Mouse (Mus musculus) MEL (cell line): ENCODE results near the gene Cacna1f. TPM values are rescaled to one million over a fixed set of nuclear protein-coding genes. Genes with fewer than 3 reads are reported as not detected.

Source experiments
- DNase-seq: peaks from one replicate; pipeline ENCODE4 v3.0.0; 2011; ENCODE audit warnings: low read depth, low spot score
- H3K27ac ChIP-seq: 2 replicates; pipeline ENCODE4 v1.5.1; 2012; ENCODE audit warnings: low read depth, mild to moderate bottlenecking, control low read depth, low read length, moderate library complexity; ENCODE audit not compliant: control insufficient read depth
- H3K27me3 ChIP-seq, 2 experiments: fragments of 150-350 bp in 1 of 2; sonication (generic) in 1 of 2; 2 replicates each; pipeline ENCODE4 v1.6.1; 2012; ENCODE audit warnings: low read length in 2 of 2, mild to moderate bottlenecking in 2 of 2, improper control_type of control experiment in 1 of 2, moderate library complexity in 1 of 2; ENCODE audit not compliant: insufficient read depth in 2 of 2, control insufficient read depth in 1 of 2
- H3K36me3 ChIP-seq, 2 experiments: 2 replicates each; pipeline ENCODE4 v1.6.1; 2012 to 2014; ENCODE audit warnings: low read length in 2 of 2, improper control_type of control experiment in 1 of 2, inconsistent platforms in 1 of 2, mild to moderate bottlenecking in 1 of 2; ENCODE audit not compliant: insufficient read depth in 2 of 2, control insufficient read depth in 1 of 2
- H3K4me1 ChIP-seq, 2 experiments: fragments of 150-350 bp in 1 of 2; sonication (generic) in 1 of 2; 2 replicates each; pipeline ENCODE4 v1.6.1; 2012; ENCODE audit warnings: low read length in 2 of 2, improper control_type of control experiment in 1 of 2, mild to moderate bottlenecking in 1 of 2; ENCODE audit not compliant: insufficient read depth in 2 of 2, control insufficient read depth in 1 of 2
- H3K4me3 ChIP-seq, 2 experiments: fragments of 150-350 bp in 1 of 2; sonication (generic) in 1 of 2; 2 replicates each; pipeline ENCODE4 v1.5.1; 2012; ENCODE audit warnings: low read depth in 2 of 2, low read length in 2 of 2, mild to moderate bottlenecking in 2 of 2, moderate library complexity in 2 of 2, control low read depth in 1 of 2, improper control_type of control experiment in 1 of 2; ENCODE audit not compliant: control insufficient read depth in 1 of 2, insufficient read depth in 1 of 2
- H3K79me2 ChIP-seq: 2 replicates; pipeline ENCODE4 v1.6.1; 2012; ENCODE audit warnings: mild to moderate bottlenecking, low read length, moderate library complexity; ENCODE audit not compliant: control insufficient read depth, poor library complexity, insufficient read depth
- H3K9ac ChIP-seq: 2 replicates; pipeline ENCODE4 v1.6.1; 2012; ENCODE audit warnings: low read depth, mild to moderate bottlenecking, control low read depth, low read length, moderate library complexity; ENCODE audit not compliant: control insufficient read depth, poor library complexity, severe bottlenecking
- H3K9me3 ChIP-seq: fragments of 150-350 bp; sonication (generic); replicated peaks from 2 replicates; pipeline ENCODE4 v1.6.1; 2012; ENCODE audit warnings: mild to moderate bottlenecking, low read length, improper control_type of control experiment, moderate library complexity; ENCODE audit not compliant: insufficient read depth
- BHLHE40 ChIP-seq: IDR thresholded peaks from 2 replicates; pipeline ENCODE4 v1.6.1; 2012; ENCODE audit warnings: low read depth, mild to moderate bottlenecking, inconsistent platforms, low read length, improper control_type of control experiment, borderline replicate concordance
- CHD2 ChIP-seq: IDR thresholded peaks from 2 replicates; pipeline ENCODE4 v1.6.1; 2011; ENCODE audit warnings: low read length, improper control_type of control experiment
- CTCF ChIP-seq, 3 experiments: IDR thresholded peaks in 2 of 3; conservative IDR thresholded peaks in 1 of 3; 2 replicates each; pipeline ENCODE4 v1.5.1; 2011 to 2012; ENCODE audit warnings: low read length in 3 of 3, low read depth in 2 of 3, mild to moderate bottlenecking in 2 of 3, improper control_type of control experiment in 1 of 3, inconsistent platforms in 1 of 3, mixed read lengths in 1 of 3, moderate library complexity in 1 of 3; ENCODE audit not compliant: control insufficient read depth in 1 of 3, insufficient read depth in 1 of 3, poor library complexity in 1 of 3, severe bottlenecking in 1 of 3
- E2F4 ChIP-seq: IDR thresholded peaks from 2 replicates; pipeline ENCODE4 v1.6.1; 2011; ENCODE audit warnings: low read depth, low read length, improper control_type of control experiment, borderline replicate concordance
- EP300 ChIP-seq, 2 experiments: IDR thresholded peaks; 2 replicates each; pipeline ENCODE4 v1.6.1; 2011; ENCODE audit warnings: improper control_type of control experiment in 2 of 2, low read length in 2 of 2, low read depth in 1 of 2, mild to moderate bottlenecking in 1 of 2
- GABPA ChIP-seq: IDR thresholded peaks from 2 replicates; pipeline ENCODE4 v1.6.1; 2012; ENCODE audit warnings: low read depth, mild to moderate bottlenecking, inconsistent platforms, low read length, improper control_type of control experiment, moderate library complexity
- GATA1 ChIP-seq: IDR thresholded peaks from 2 replicates; pipeline ENCODE4 v1.6.1; 2011; ENCODE audit warnings: low read depth, low read length, improper control_type of control experiment
- HCFC1 ChIP-seq: IDR thresholded peaks from 2 replicates; pipeline ENCODE4 v1.6.1; 2012; ENCODE audit warnings: low read depth, mild to moderate bottlenecking, inconsistent platforms, low read length, improper control_type of control experiment, moderate library complexity
- JUND ChIP-seq: IDR thresholded peaks from 2 replicates; pipeline ENCODE4 v1.6.1; 2011; ENCODE audit warnings: low read depth, mild to moderate bottlenecking, improper control_type of control experiment, low read length
- KAT2A ChIP-seq: conservative IDR thresholded peaks from 2 replicates; pipeline ENCODE4 v1.6.1; 2012; ENCODE audit warnings: low read depth, low read length, improper control_type of control experiment, inconsistent platforms
- MAFK ChIP-seq: IDR thresholded peaks from 2 replicates; pipeline ENCODE4 v1.6.1; 2011; ENCODE audit warnings: low read depth, mild to moderate bottlenecking, low read length, improper control_type of control experiment, borderline replicate concordance
- MAX ChIP-seq: IDR thresholded peaks from 2 replicates; pipeline ENCODE4 v1.6.1; 2011; ENCODE audit warnings: low read length, improper control_type of control experiment
- MAZ ChIP-seq: IDR thresholded peaks from 2 replicates; pipeline ENCODE4 v1.6.1; 2012; ENCODE audit warnings: low read depth, mild to moderate bottlenecking, inconsistent platforms, low read length, improper control_type of control experiment
- MXI1 ChIP-seq: IDR thresholded peaks from 2 replicates; pipeline ENCODE4 v1.6.1; 2011; ENCODE audit warnings: mild to moderate bottlenecking, low read depth, low read length, improper control_type of control experiment
- MYB ChIP-seq: IDR thresholded peaks from 2 replicates; pipeline ENCODE4 v1.6.1; 2011; ENCODE audit warnings: mild to moderate bottlenecking, low read depth, low read length, improper control_type of control experiment
- NRF1 ChIP-seq: IDR thresholded peaks from 2 replicates; pipeline ENCODE4 v1.6.1; 2014; ENCODE audit warnings: low read depth, mild to moderate bottlenecking, inconsistent platforms, low read length, improper control_type of control experiment, moderate library complexity; ENCODE audit not compliant: poor library complexity, insufficient read depth, severe bottlenecking
- POLR2A ChIP-seq, 2 experiments: IDR thresholded peaks; 2 replicates each; pipeline ENCODE4 v1.6.1; 2011 to 2012; ENCODE audit warnings: low read length in 2 of 2, mild to moderate bottlenecking in 2 of 2, control low read depth in 1 of 2, improper control_type of control experiment in 1 of 2, low read depth in 1 of 2, moderate library complexity in 1 of 2; ENCODE audit not compliant: control insufficient read depth in 1 of 2, insufficient read depth in 1 of 2, poor library complexity in 1 of 2
- POLR2AphosphoS2 ChIP-seq: IDR thresholded peaks from 2 replicates; pipeline ENCODE4 v1.6.1; 2011; ENCODE audit warnings: low read length, improper control_type of control experiment
- POLR2AphosphoS5 ChIP-seq: IDR thresholded peaks from 2 replicates; pipeline ENCODE4 v1.6.1; 2012; ENCODE audit warnings: low read depth, borderline replicate concordance, mild to moderate bottlenecking, inconsistent platforms, low read length, moderate library complexity, mixed read lengths
- RCOR1 ChIP-seq: IDR thresholded peaks from 2 replicates; pipeline ENCODE4 v1.6.1; 2012; ENCODE audit warnings: low read depth, mild to moderate bottlenecking, inconsistent platforms, low read length, improper control_type of control experiment
- SIN3A ChIP-seq: IDR thresholded peaks from 2 replicates; pipeline ENCODE4 v1.6.1; 2012; ENCODE audit warnings: low read length, improper control_type of control experiment, inconsistent platforms
- TBP ChIP-seq: IDR thresholded peaks from 2 replicates; pipeline ENCODE4 v1.8.0; 2011; ENCODE audit warnings: low read depth, low read length, improper control_type of control experiment
- TCF12 ChIP-seq: IDR thresholded peaks from 2 replicates; pipeline ENCODE4 v1.6.1; 2014; ENCODE audit warnings: low read depth, mild to moderate bottlenecking, inconsistent platforms, low read length, improper control_type of control experiment, moderate library complexity
- UBTF ChIP-seq: IDR thresholded peaks from 2 replicates; pipeline ENCODE4 v1.6.1; 2012; ENCODE audit warnings: low read depth, mild to moderate bottlenecking, inconsistent platforms, low read length, improper control_type of control experiment, moderate library complexity, borderline replicate concordance; ENCODE audit not compliant: insufficient read depth
- USF1 ChIP-seq: IDR thresholded peaks from 2 replicates; pipeline ENCODE4 v1.6.1; 2014; ENCODE audit warnings: low read depth, mild to moderate bottlenecking, inconsistent platforms, low read length, improper control_type of control experiment, moderate library complexity
- USF2 ChIP-seq, 2 experiments: IDR thresholded peaks; 2 replicates each; pipeline ENCODE4 v1.6.1; 2011 to 2012; ENCODE audit warnings: improper control_type of control experiment in 2 of 2, low read length in 2 of 2, borderline replicate concordance in 1 of 2, inconsistent platforms in 1 of 2, low read depth in 1 of 2, mild to moderate bottlenecking in 1 of 2; ENCODE audit not compliant: insufficient read depth in 1 of 2
- ZC3H11A ChIP-seq: IDR thresholded peaks from 2 replicates; pipeline ENCODE4 v1.6.1; 2012; ENCODE audit warnings: low read depth, mild to moderate bottlenecking, inconsistent platforms, low read length, improper control_type of control experiment
- ZKSCAN1 ChIP-seq: IDR thresholded peaks from 2 replicates; pipeline ENCODE4 v1.6.1; 2012; ENCODE audit warnings: low read depth, mild to moderate bottlenecking, inconsistent platforms, low read length, improper control_type of control experiment, moderate library complexity
- ZMIZ1 ChIP-seq: IDR thresholded peaks from 2 replicates; pipeline ENCODE4 v1.6.1; 2012; ENCODE audit warnings: low read depth, mild to moderate bottlenecking, inconsistent platforms, low read length, improper control_type of control experiment, moderate library complexity
- polyA plus RNA-seq, 2 experiments: library from polyadenylated mRNA; stranded (reverse) in 1 of 2; unstranded in 1 of 2; fragments of >175 nt in 1 of 2; fragments of >200 nt in 1 of 2; gene quantifications; 2 replicates each; pipeline versions ENCODE4 v1.2.1 to v1.2.4; 2012; ENCODE audit warnings: low replicate concordance in 2 of 2, low read depth in 1 of 2; ENCODE audit not compliant: insufficient read length in 2 of 2, insufficient read depth in 1 of 2, missing spikeins in 1 of 2
- total RNA-seq: library from RNA; depleted of rRNA; stranded (reverse); fragments of 300-350 nt; gene quantifications from 2 replicates; pipeline ENCODE4 v1.2.3, GENCODE M21; 2012

The Cacna1f gene
- total and polyA plus RNA-seq, 3 experiments = 0.17 TPM; not detected in 2

DNA sequence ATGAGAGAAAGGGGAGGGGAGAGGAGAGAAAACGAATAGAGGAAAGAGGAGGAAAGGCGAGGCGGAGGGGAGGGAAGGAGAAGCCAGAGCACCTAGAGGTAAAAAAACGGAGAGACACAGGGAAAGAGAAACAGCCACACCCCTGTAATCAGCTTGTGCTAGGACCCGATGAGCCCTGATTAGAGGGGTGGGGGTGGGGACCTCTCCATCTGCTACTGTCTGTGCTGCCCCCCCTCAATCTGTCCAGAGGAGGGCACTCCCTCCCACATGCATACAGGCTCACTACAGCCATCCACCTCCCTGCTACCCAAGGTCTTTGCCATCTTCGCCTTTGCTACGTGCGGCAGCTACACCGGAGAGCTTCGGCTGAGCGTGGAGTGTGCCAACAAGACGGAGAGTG, 33.9 kb downstream of the Cacna1f start:
- no peaks in the 10 kb centered on the region; the same call in 1 of the 2 replicates for H3K79me2 ChIP-seq
- TF ChIP-seq NRF1 (no peak), MAX (no peak), CTCF (IDR thresholded peaks at IDR 0.05 in 2 of 3, conservative IDR thresholded peaks at IDR 0.05 in 1 of 3; ENCODE audit: control insufficient read depth in 1 of 3, insufficient read depth in 1 of 3, low read depth in 2 of 3, low read length in 3 of 3, poor library complexity in 1 of 3, severe bottlenecking in 1 of 3) (0 out of 6 replicates have a peak, but pooled peaks of 1 of the 3 experiments have one; percentile 11), BHLHE40 (no peak), ZC3H11A (no peak), MAZ (no peak)
- H3K27ac ChIP-seq = no peak overlapping the region
- H3K27me3 ChIP-seq = no peaks in the 10 kb centered on the region
- H3K9me3 ChIP-seq = no peaks in the 10 kb centered on the region
- no peak overlapping the region for H3K4me3 ChIP-seq
- no peak for DNase-seq
- peaks cover 0 to 11% of the 10 kb centered on the region in 2 experiments; a peak in 1 of 4 replicates for H3K4me1 ChIP-seq
- H3K9ac ChIP-seq = no peak overlapping the region
- H3K36me3 ChIP-seq = peaks cover 0 to 5% of the 10 kb centered on the region in 2 experiments; a peak in 2 of 4 replicates

DNA sequence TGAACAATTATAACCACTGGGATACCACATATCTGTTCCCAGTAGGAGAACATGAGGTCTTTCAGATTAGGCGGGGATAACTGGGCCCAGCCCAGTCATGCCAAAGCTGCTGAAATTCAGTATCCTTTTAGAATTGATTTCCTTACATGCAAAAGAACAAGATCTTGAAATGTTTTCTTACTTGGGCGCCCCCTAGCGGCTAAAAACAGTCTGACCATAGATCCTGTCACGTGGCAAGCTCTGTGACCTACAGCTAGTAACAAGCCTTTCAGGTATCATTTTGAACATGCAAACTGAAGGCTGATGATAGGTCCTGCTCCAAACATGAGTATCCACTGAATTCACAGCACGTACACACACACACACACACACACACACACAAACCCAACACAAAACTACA, 38.5 kb downstream of the Cacna1f start:
- peak; percentile 92 for DNase-seq
- Histone ChIP-seq H3K9me3 (no peaks in the 10 kb centered on the region), H3K4me3 (no peak overlapping the region), H3K79me2 (peaks cover 4% of the 10 kb centered on the region; the same call in 1 of the 2 replicates), H3K27me3 (no peaks in the 10 kb centered on the region), H3K4me1 (peaks cover 0 to 18% of the 10 kb centered on the region in 2 experiments; a peak in 2 of 4 replicates), H3K27ac (no peak overlapping the region), H3K36me3 (peaks cover 0 to 3% of the 10 kb centered on the region in 2 experiments; a peak in 2 of 4 replicates), H3K9ac (no peak overlapping the region)
- TF ChIP-seq CTCF (IDR thresholded peaks at IDR 0.05 in 2 of 3, conservative IDR thresholded peaks at IDR 0.05 in 1 of 3; ENCODE audit: control insufficient read depth in 1 of 3, insufficient read depth in 1 of 3, low read depth in 2 of 3, low read length in 3 of 3, poor library complexity in 1 of 3, severe bottlenecking in 1 of 3) (peak; percentile 68 to 93 (median 78)), E2F4 (no peak), RCOR1 (no peak), GABPA (no peak), MAZ (no peak), TCF12 (no peak), MXI1 (peak; percentile 87), UBTF (no peak), EP300 (IDR thresholded peaks at IDR 0.05; ENCODE audit: low read depth in 1 of 2, low read length in 2 of 2) (no peak), NRF1 (no peak), BHLHE40 (peak; percentile 84; the same call in 1 of the 2 replicates), USF2 (IDR thresholded peaks at IDR 0.05; ENCODE audit: borderline replicate concordance in 1 of 2, insufficient read depth in 1 of 2, low read depth in 1 of 2, low read length in 2 of 2) (peak; percentile 58 to 89; a peak in 3 of 4 replicates), HCFC1 (peak; percentile 36; the same call in 1 of the 2 replicates), GATA1 (no peak), POLR2AphosphoS2 (no peak), MYB (no peak), POLR2AphosphoS5 (no peak), MAX (peak; percentile 94), POLR2A (IDR thresholded peaks at IDR 0.05; ENCODE audit: control insufficient read depth in 1 of 2, insufficient read depth in 1 of 2, low read depth in 1 of 2, low read length in 2 of 2, poor library complexity in 1 of 2) (no peak), MAFK (no peak), ZKSCAN1 (no peak), USF1 (peak; percentile 97), KAT2A (no peak), TBP (0 out of 2 replicates have a peak, but pooled peaks have one; percentile 28), ZMIZ1 (no peak), JUND (no peak), CHD2 (no peak), SIN3A (peak; percentile 56; the same call in 1 of the 2 replicates)
